Mouse (Mus musculus): ENCODE results near the gene Cst6. TPM values are rescaled to one million over a fixed set of nuclear protein-coding genes. Genes with fewer than 3 reads are reported as not detected.

Gene Cst6
- polyA plus RNA-seq, 1 experiment, result 0.54 TPM

DNA sequence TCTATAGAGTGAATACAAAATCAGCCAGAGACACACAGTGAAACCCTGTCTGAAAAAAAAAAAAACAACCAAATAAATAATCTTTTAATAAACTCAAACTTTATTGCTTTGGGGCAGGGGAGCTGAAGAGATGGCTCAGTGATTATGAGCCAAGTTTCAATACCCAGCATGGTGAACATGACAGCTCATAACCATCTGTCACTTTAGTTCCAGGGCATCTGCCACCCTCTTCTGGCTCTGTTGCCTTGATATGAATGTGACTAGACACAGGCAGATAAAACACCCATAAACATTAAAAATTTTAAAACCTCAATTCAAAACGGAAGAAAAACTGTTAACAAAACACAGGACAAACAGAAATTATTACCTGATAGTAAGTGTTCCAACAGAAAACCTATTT lies 28.1 kb upstream of the Cst6 start:
- H3K9me3 ChIP-seq, result peaks cover 8% of the 10 kb centered on the region
- peaks cover 94% of the 10 kb centered on the region for H3K36me3 ChIP-seq (replicated peaks; ENCODE audit: low read length)
- no peaks in the 10 kb centered on the region for H3K4me1 ChIP-seq
- no peaks in the 10 kb centered on the region for H3K27me3 ChIP-seq (replicated peaks)
- H3K4me3 ChIP-seq (replicated peaks), result no peak overlapping the region
- TF ChIP-seq GATA1 (IDR thresholded peaks at IDR 0.05; ENCODE audit: borderline replicate concordance, low read length), result no peak
- no peak for TF ChIP-seq FLI1 (IDR thresholded peaks at IDR 0.05; ENCODE audit: low read length)

DNA sequence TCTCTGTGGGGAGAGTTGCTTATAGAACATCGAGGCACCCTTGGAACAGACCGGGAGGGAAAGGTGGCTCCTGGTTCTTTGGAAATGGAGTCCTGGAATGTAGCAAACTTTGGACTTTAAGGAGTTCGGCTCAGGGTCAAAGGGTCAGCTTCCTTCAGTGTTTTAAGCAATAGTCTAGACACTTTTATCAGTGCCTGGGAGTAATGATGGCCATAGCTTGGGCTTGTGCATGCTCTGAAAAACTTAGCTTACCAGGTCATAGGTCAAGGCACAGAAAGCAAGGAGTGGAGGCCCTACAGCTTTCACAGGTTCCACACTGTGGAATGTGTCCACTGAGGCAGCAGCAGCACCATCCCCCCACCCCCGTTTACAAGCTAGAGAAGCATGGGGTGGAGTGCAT lies 25.4 kb upstream of the Cst6 start:
- no peak overlapping the region for H3K4me3 ChIP-seq (replicated peaks)
- H3K4me1 ChIP-seq, result peaks cover 6% of the 10 kb centered on the region; the same call in 1 of the 2 replicates
- TF ChIP-seq GATA1 (IDR thresholded peaks at IDR 0.05; ENCODE audit: borderline replicate concordance, low read length) (no peak), FLI1 (IDR thresholded peaks at IDR 0.05; ENCODE audit: low read length) (no peak)
- H3K9me3 ChIP-seq, result peaks cover 8% of the 10 kb centered on the region
- no peaks in the 10 kb centered on the region for H3K27me3 ChIP-seq (replicated peaks)
- peaks cover 93% of the 10 kb centered on the region for H3K36me3 ChIP-seq (replicated peaks; ENCODE audit: low read length)

DNA sequence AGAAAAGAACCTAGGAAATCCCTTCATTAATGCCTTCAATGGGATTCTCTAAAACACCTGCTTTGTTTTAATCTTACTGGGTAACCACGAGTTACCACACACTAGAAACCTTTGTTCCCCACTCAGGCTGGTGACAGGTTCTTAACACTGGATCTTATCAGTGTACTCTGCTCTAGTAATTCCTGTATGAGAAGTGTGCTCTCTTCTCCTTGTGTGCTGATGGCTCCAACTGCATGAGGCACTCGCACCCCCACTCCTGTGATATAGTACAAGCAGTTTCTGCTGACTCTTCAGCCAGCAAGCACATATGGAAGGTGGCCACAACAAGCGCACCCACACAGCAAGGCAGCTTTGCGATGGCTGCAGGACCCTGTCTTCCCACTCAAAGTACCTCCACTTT lies 24.8 kb upstream of the Cst6 start:
- Histone ChIP-seq H3K9me3 (peaks cover 8% of the 10 kb centered on the region), H3K27me3 (replicated peaks) (no peaks in the 10 kb centered on the region), H3K4me1 (peaks cover 6% of the 10 kb centered on the region; the same call in 1 of the 2 replicates), H3K36me3 (replicated peaks; ENCODE audit: low read length) (peaks cover 93% of the 10 kb centered on the region), H3K4me3 (replicated peaks) (no peak overlapping the region)
- TF ChIP-seq FLI1 (IDR thresholded peaks at IDR 0.05; ENCODE audit: low read length), result no peak
- TF ChIP-seq GATA1 (IDR thresholded peaks at IDR 0.05; ENCODE audit: borderline replicate concordance, low read length), result no peak

DNA sequence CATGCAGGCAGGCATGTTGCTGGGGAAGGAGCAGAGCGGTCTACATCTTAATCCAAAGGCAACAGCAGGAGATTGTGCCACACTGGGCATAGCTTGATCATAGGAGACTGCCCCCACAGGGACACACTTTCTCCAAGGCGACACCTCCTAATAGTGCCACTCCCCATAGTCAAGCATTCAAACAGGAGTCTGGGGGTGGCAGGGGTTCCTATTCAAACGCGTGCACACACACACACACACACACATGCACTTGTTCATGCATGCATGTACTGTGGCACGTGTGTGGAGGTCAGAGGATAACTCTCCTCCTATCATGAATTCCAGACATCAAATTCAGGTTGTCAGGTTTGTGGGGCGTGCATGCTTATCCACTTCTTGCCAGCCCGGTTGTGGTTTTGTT lies 23.4 kb upstream of the Cst6 start:
- Histone ChIP-seq H3K4me3 (replicated peaks) (no peak overlapping the region), H3K36me3 (replicated peaks; ENCODE audit: low read length) (peaks cover 92% of the 10 kb centered on the region), H3K27me3 (replicated peaks) (no peaks in the 10 kb centered on the region), H3K9me3 (peaks cover 8% of the 10 kb centered on the region), H3K4me1 (peaks cover 18% of the 10 kb centered on the region)
- TF ChIP-seq FLI1 (IDR thresholded peaks at IDR 0.05; ENCODE audit: low read length) (no peak), GATA1 (IDR thresholded peaks at IDR 0.05; ENCODE audit: borderline replicate concordance, low read length) (no peak)

DNA sequence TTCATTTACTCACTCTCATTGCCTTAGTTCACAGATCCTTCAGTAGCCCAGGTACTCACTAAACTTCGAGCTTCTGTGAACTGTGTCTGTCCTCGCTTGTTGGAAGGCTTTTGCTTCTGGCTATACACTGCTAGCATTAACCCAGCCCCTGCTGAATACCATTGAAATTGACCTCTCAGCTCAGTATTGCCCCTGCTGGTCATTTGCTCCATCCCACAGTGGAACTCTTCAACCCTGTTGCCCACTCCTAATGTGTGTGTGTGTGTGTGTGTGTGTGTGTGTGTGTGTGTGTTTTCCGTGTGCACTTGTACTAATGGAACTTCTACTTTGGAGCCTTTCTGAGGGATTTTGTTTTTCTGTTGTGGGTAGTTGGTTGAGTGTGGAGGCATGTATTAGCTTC lies 21.6 kb upstream of the Cst6 start:
- H3K36me3 ChIP-seq (replicated peaks; ENCODE audit: low read length), result peaks cover 75% of the 10 kb centered on the region
- no peaks in the 10 kb centered on the region for H3K27me3 ChIP-seq (replicated peaks)
- no peak overlapping the region for H3K4me3 ChIP-seq (replicated peaks)
- H3K9me3 ChIP-seq, result peaks cover 8% of the 10 kb centered on the region
- H3K4me1 ChIP-seq, result peaks cover 25% of the 10 kb centered on the region
- TF ChIP-seq FLI1 (IDR thresholded peaks at IDR 0.05; ENCODE audit: low read length) (no peak), GATA1 (IDR thresholded peaks at IDR 0.05; ENCODE audit: borderline replicate concordance, low read length) (no peak)

DNA sequence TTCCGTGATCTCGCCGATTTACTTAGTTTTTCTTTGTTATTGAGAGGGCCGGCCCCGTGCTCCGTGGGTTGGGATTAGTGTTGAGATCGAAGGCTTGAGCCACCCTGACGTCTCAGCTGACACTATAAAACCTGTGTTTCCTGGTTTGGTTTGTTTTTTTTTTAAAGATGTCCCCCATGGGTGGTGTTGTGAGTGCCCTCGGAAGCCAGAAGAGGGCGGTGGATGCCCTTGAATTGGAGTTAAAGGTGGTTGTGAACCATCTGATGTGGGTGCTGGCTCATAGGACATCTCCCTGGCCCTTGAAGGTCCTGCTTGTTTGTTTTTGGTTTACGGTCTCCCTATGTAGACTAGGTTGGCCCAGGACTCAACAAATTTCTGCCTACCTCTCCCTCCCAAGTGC lies 18.1 kb upstream of the Cst6 start:
- H3K4me3 ChIP-seq (replicated peaks), result peak overlapping the region; percentile 100
- peaks cover 51% of the 10 kb centered on the region for H3K4me1 ChIP-seq
- H3K27me3 ChIP-seq (replicated peaks), result no peaks in the 10 kb centered on the region
- peaks cover 66% of the 10 kb centered on the region for H3K36me3 ChIP-seq (replicated peaks; ENCODE audit: low read length)
- no peaks in the 10 kb centered on the region for H3K9me3 ChIP-seq
- TF ChIP-seq FLI1 (IDR thresholded peaks at IDR 0.05; ENCODE audit: low read length) (no peak; the same call in 1 of the 2 replicates), GATA1 (IDR thresholded peaks at IDR 0.05; ENCODE audit: borderline replicate concordance, low read length) (no peak)

DNA sequence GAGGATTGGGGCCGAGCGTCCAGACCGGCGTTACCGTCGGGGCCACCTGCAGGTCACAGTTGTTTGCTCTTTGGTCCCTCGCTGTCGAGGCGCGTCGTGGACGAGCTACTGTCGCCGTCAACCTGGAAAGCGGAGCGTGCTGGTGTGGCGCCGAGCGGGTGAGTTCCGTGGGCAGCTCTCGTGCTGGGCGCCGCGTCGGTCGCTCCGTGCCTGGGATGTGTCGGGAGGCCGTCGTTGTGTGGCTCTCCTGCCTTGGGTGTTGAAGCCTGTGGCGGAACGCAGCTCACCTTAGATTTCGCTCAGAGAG lies 17.6 kb upstream of the Cst6 start, which contains the start of gene Banf1:
Gene Banf1, minus strand, starts transcription at position 116 of the 307 bp plus-strand sequence.
- H3K4me1 ChIP-seq, result peaks cover 51% of the 10 kb centered on the region
- H3K4me3 ChIP-seq (replicated peaks), result peak within 1 kb of the TSS; percentile 100
- H3K27me3 ChIP-seq (replicated peaks), result no peaks in the 10 kb centered on the region
- H3K9me3 ChIP-seq, result no peaks in the 10 kb centered on the region
- TF ChIP-seq GATA1 (IDR thresholded peaks at IDR 0.05; ENCODE audit: borderline replicate concordance, low read length) (no peak), FLI1 (IDR thresholded peaks at IDR 0.05; ENCODE audit: low read length) (no peak)
- peaks cover 62% of the 10 kb centered on the region for H3K36me3 ChIP-seq (replicated peaks; ENCODE audit: low read length)

DNA sequence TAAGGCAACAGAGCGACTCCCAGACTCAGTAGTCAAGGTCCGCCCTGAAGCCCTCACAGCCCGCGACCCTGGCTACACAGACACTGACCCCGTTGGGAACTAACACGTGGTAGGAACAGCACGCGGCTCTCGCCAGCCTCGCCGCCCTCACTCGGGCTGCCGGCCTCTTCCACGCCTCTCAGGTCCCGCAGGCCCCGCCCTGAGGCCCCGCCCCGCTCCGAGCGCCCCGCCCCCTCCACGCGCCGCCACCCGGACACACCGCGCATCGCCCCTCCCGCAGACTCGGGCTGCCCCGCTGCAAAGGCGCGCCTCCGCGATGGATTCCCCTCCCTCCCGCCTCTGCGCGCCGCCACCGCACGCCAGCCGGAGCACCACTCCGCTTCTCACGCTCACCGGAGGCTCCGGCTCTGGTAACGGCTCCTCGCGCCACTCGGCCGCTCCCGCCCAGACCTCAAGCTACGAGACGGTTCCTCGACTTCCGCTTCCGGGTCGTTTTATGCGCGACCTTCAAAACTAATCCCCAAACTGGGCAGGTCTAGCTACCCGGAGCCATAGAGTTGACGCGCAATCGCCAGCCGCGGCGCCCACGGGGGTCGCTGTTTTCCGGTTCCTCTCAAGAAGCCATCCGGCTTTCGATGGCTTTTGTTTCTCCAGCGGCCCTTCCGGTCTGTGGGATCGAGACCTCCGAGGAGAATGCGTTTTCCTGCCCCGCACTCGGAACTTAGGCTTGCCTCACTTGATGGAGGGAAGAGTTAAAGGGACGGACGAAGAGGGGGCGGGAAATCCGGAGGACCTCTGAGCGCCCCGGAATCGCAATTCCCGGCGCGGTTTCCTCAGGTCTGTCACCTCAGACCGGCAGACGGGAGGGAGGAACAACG lies 17.0 kb upstream of the Cst6 start, which contains the start of gene Eif1ad:
Gene Eif1ad, plus strand, starts transcription at position 567 of the 878 bp plus-strand sequence.
- Histone ChIP-seq H3K36me3 (replicated peaks; ENCODE audit: low read length) (peaks cover 56% of the 10 kb centered on the region), H3K4me1 (peaks cover 51% of the 10 kb centered on the region), H3K27me3 (replicated peaks) (no peaks in the 10 kb centered on the region), H3K9me3 (no peaks in the 10 kb centered on the region), H3K4me3 (replicated peaks) (peak within 1 kb of the TSS; percentile 100)
- no peak for TF ChIP-seq GATA1 (IDR thresholded peaks at IDR 0.05; ENCODE audit: borderline replicate concordance, low read length)

DNA sequence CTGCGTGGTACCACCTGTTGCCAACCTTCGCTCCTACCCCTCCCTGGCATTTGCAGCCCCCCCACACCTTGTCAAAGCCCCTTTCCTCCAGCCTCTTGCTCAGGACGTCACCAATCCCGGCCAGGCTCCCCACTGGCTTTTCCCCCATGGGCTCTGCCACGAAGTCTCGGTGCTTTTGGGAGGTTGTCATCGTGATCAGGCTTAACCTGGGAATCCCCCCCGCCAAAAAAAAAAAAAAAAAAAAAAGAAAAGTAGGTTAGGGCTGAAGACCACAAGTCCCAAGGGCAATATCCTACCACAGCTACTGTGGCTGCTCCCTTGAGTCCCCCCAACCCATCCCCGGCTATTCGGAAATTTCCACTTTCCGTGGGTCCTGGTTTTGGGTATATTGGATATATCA lies 16.4 kb upstream of the Cst6 start:
- Histone ChIP-seq H3K4me1 (peaks cover 50% of the 10 kb centered on the region), H3K9me3 (no peaks in the 10 kb centered on the region), H3K36me3 (replicated peaks; ENCODE audit: low read length) (peaks cover 50% of the 10 kb centered on the region), H3K27me3 (replicated peaks) (no peaks in the 10 kb centered on the region), H3K4me3 (replicated peaks) (peak overlapping the region; percentile 100)
- TF ChIP-seq FLI1 (IDR thresholded peaks at IDR 0.05; ENCODE audit: low read length), result no peak
- no peak for TF ChIP-seq GATA1 (IDR thresholded peaks at IDR 0.05; ENCODE audit: borderline replicate concordance, low read length)

DNA sequence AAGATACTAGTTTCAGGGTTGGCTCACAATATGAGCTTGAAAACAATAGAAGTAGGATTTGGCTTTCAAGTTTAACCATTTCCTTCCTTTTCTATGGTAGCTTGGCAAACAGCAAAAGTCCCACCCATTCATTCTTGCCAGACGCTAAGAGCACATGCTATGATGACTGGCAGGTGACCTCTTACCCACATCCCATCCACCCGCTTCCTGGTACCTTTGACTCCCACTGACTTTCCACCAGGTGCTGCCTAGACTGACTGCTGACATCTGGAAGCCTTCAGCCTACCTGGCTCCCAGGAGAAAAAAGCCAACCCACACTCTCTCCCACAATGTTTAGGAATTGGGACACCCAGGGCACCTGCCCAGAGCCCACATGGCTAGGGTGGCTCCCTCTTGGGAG lies 14.8 kb upstream of the Cst6 start:
- H3K4me1 ChIP-seq, result peaks cover 44% of the 10 kb centered on the region
- H3K36me3 ChIP-seq (replicated peaks; ENCODE audit: low read length), result peaks cover 34% of the 10 kb centered on the region
- no peaks in the 10 kb centered on the region for H3K27me3 ChIP-seq (replicated peaks)
- TF ChIP-seq FLI1 (IDR thresholded peaks at IDR 0.05; ENCODE audit: low read length) (no peak), GATA1 (IDR thresholded peaks at IDR 0.05; ENCODE audit: borderline replicate concordance, low read length) (no peak)
- H3K9me3 ChIP-seq, result no peaks in the 10 kb centered on the region
- H3K4me3 ChIP-seq (replicated peaks), result no peak overlapping the region
